Mouse (Mus musculus) kidney, embryonic 16.5 days (tissue): ENCODE results near the gene Adcy1. TPM values are rescaled to one million over a fixed set of nuclear protein-coding genes. Genes with fewer than 3 reads are reported as not detected.
A peak's percentile ranks its signal among the peaks of the same experiment; 100 is the strongest.

Experiments
- ATAC-seq: fragments of 200-750 bp; cut with Nextera tagmentation; 2 replicates; pipeline ENCODE4 v1.8.0; 2017; ENCODE audit warnings: moderate TSS enrichment; ENCODE audit not compliant: low FRiP score, low TSS enrichment
- H3K27ac ChIP-seq: fragments of 300-500 bp; sonication (generic); 2 replicates; pipeline ENCODE4 v1.5.1; 2014; ENCODE audit warnings: low read length
- H3K27me3 ChIP-seq: fragments of 300-500 bp; sonication (generic); 2 replicates; pipeline ENCODE4 v1.6.1; 2014; ENCODE audit warnings: low read length, control low read depth, mixed read lengths; ENCODE audit not compliant: insufficient read depth
- H3K36me3 ChIP-seq: fragments of 300-500 bp; sonication (generic); 2 replicates; pipeline ENCODE4 v1.6.1; 2014; ENCODE audit warnings: low read length, control low read depth, mixed read lengths; ENCODE audit not compliant: insufficient read depth
- H3K4me1 ChIP-seq: fragments of 300-500 bp; sonication (generic); 2 replicates; pipeline ENCODE4 v1.6.1; 2014; ENCODE audit warnings: low read length, control low read depth, mixed read lengths; ENCODE audit not compliant: insufficient read depth
- H3K4me2 ChIP-seq: fragments of 300-500 bp; sonication (generic); replicated peaks from 2 replicates; pipeline ENCODE4 v1.6.1; 2014; ENCODE audit warnings: low read depth, low read length
- H3K4me3 ChIP-seq: fragments of 300-500 bp; sonication (generic); 2 replicates; pipeline ENCODE4 v1.5.1; 2014; ENCODE audit warnings: mild to moderate bottlenecking, low read length
- H3K9ac ChIP-seq: fragments of 300-500 bp; sonication (generic); replicated peaks from 2 replicates; pipeline ENCODE4 v1.6.1; 2014; ENCODE audit warnings: low read length
- H3K9me3 ChIP-seq: fragments of 300-500 bp; sonication (generic); 2 replicates; pipeline ENCODE4 v1.6.1; 2016; ENCODE audit warnings: low read length, control low read depth
- WGBS: fragments of 180-500 bp; shearing (Covaris S2); extraction: QIAGEN DNeasy Blood & Tissue Kit; methylation state at CpG from one replicate; pipeline ENCODE4 v1.1.7; 2014; 5-methylcytosine and 5-hydroxymethylcytosine counted together
- polyA plus RNA-seq: library from polyadenylated mRNA; unstranded; fragments of >200 nt; fragmentation: Nextera tagmentation; extraction: Ambion mirVana; gene quantifications from 2 replicates; pipeline ENCODE4 v1.2.1, GENCODE M21; 2015

Adcy1 gene
- polyA plus RNA-seq, 1 experiment from 2014 or later, result 1.6 TPM

DNA sequence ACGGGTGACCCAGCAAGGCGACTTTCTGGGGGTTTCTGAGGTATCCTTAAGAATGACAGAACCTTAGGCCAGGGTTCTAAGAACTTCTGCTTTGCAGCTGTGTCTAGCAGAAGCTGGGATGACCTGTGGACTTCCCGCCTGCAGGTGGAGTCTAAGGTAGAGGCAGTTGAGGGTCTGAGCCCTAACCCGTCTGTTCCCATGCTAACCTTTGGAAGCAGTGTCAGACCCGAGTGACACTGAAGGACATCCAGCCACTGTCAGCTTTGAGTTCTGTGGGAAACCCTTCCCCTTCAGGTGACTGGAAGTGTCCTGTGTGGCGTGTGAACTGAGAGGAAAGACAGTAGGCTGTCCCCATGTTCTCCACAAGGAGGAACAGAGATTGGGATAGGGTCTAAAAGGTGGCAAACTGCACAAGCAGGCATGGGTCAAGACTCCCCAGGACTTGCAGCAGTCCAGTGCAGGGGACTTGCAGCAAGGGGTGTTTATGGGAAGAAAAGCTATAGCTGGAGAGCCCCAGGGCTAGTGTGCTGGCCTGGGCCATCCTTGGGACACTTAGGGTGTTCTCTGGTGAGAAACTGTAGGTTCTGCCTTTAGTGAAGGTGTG is 8.5 kb upstream of the Adcy1 start:
- WGBS, result 82% methylated on average over 6 of the region's 6 CpGs
- Histone ChIP-seq H3K9me3 (no peaks in the 10 kb centered on the region), H3K27ac (no peak overlapping the region), H3K4me3 (no peak overlapping the region), H3K4me1 (peaks cover 11% of the 10 kb centered on the region), H3K4me2 (no peak overlapping the region), H3K27me3 (peaks cover 36% of the 10 kb centered on the region), H3K9ac (no peak overlapping the region), H3K36me3 (no peaks in the 10 kb centered on the region)
- ATAC-seq, result no peak

DNA sequence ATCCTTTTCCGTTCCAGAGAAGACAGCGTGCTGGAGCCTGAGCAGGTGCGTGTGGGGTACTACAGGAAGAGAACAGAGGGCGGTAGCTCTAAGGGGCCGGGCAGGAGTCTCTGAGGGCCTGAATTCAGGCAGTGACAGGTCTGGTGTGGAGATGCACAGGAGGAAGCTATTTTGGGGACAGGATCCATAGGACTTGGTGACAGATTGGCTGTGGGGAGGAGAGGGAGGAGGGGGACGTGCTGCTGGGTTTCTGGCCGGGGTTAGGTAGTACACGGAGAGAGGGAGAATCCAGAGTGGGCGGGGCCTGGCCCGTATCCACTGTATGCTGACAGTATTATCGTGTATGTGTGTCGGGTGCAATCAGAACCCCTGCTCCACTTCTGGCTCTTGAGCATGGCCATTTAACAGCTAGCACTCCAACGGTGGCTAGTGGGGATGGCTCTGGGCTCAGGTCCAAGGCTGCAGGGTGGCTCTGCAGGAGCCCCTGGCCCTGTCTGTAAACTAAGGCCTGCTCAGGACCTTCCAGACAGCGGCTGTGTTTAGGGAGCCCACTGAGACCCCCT is 7.8 kb upstream of the Adcy1 start:
- H3K9ac ChIP-seq, result no peak overlapping the region
- H3K9me3 ChIP-seq, result no peaks in the 10 kb centered on the region
- H3K27ac ChIP-seq, result no peak overlapping the region
- 26% methylated on average over 14 of the region's 14 CpGs for WGBS
- peaks cover 37% of the 10 kb centered on the region for H3K27me3 ChIP-seq
- peak; percentile 49; the same call in 1 of the 2 replicates for ATAC-seq
- no peak overlapping the region for H3K4me3 ChIP-seq
- peaks cover 11% of the 10 kb centered on the region for H3K4me1 ChIP-seq
- H3K4me2 ChIP-seq, result peak overlapping the region; percentile 2; the same call in 1 of the 2 replicates
- H3K36me3 ChIP-seq, result no peaks in the 10 kb centered on the region

DNA sequence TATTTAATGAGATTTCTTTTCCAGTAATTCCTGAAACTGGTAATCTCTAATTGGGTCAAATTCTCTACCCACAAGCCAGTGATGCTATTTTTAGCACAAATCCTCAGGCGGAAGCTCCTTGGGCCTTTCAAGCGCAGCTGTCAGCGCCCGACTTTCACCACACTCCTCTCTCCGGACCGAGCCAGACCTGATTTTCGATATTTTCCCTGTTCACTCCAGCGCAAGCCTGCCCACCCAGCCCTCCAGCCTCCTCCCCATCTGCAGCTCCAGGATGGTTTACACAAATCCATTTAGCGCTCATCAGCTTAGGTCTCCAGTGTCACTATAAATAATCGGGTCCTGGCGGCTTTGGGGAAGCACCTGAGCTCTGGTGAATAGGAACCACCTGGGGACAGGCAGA is 7.2 kb upstream of the Adcy1 start:
- ATAC-seq, result no peak
- Histone ChIP-seq H3K9ac (no peak overlapping the region), H3K9me3 (no peaks in the 10 kb centered on the region), H3K27me3 (peaks cover 43% of the 10 kb centered on the region), H3K4me2 (no peak overlapping the region), H3K4me1 (peaks cover 11% of the 10 kb centered on the region), H3K27ac (no peak overlapping the region), H3K36me3 (no peaks in the 10 kb centered on the region), H3K4me3 (no peak overlapping the region)
- 16% methylated on average over 11 of the region's 11 CpGs for WGBS

DNA sequence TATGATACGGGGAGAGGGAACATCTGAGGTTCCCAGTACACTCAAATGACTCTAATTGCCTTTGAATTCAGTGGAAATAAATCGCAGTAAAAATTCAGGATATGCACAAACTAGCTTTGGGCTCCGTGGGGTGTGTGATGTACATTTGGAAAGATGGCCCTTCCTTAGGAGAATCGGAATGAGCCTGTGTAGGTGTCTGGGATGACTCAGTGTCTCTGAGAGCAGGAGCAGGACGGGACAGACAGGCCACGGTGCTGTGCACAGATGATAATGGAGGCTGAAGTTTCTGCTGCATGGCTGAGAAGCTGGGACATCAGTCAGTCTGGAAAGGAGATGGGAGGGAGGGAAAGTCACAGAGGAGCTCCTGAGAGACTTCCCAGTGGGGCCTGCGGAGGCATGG is 5.5 kb upstream of the Adcy1 start:
- ATAC-seq, result no peak
- Histone ChIP-seq H3K9ac (no peak overlapping the region), H3K4me2 (no peak overlapping the region), H3K27ac (no peak overlapping the region), H3K9me3 (no peaks in the 10 kb centered on the region), H3K4me3 (no peak overlapping the region), H3K4me1 (peaks cover 11% of the 10 kb centered on the region), H3K27me3 (peaks cover 59% of the 10 kb centered on the region), H3K36me3 (no peaks in the 10 kb centered on the region)
- 81% methylated on average over 7 of the region's 7 CpGs for WGBS

DNA sequence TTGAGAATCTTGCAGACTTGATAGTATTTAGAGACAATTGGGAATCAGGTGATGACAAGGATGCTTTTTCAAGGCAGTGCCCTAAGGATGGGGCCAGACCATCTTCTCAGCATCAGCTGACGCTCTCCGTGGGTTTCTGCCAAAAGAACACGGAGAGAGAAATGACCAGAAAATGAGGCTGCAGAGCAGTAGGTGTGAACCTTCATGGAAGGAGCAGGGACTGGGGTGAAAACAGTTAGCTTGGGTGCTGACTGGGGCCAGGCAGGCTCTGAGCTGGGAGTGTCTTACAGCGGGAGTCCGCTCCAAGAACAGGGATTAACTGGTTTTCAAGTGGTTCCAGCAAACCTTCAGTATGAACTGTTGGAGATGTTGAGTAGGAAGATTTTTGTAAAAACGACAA is 1.3 kb upstream of the Adcy1 start:
- H3K4me2 ChIP-seq, result no peak overlapping the region
- ATAC-seq, result no peak
- H3K9me3 ChIP-seq, result no peaks in the 10 kb centered on the region
- peaks cover 67% of the 10 kb centered on the region for H3K27me3 ChIP-seq
- H3K4me3 ChIP-seq, result no peak overlapping the region
- WGBS, result 45% methylated on average over 6 of the region's 6 CpGs
- H3K27ac ChIP-seq, result no peak overlapping the region
- H3K9ac ChIP-seq, result no peak overlapping the region
- H3K4me1 ChIP-seq, result peaks cover 12% of the 10 kb centered on the region
- H3K36me3 ChIP-seq, result no peaks in the 10 kb centered on the region

DNA sequence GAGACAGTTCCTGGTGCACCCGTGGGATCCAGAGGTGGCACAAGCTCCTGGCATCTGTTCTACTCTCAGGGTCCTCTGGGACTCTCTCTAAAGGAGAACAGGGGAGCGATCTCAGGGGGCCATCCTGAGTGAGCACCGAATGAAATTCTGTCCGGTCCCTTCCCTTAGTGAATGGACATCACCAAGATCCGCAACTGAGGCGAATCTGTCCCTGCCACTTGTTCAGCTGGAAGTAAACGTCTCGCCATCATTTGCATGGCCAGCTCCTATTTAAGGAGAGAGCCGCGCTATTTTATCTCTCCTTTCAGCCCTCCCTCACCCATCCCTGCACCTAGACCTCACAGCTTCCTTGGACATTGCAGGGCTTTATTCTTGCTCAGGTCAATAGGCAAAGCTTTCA is 723 bp upstream of the Adcy1 start:
- peak overlapping the region; percentile 59 for H3K4me3 ChIP-seq
- H3K36me3 ChIP-seq, result no peaks in the 10 kb centered on the region
- H3K9me3 ChIP-seq, result no peaks in the 10 kb centered on the region
- peak overlapping the region; percentile 61; the same call in 1 of the 2 replicates for H3K9ac ChIP-seq
- H3K27me3 ChIP-seq, result peaks cover 61% of the 10 kb centered on the region
- peaks cover 12% of the 10 kb centered on the region for H3K4me1 ChIP-seq
- H3K4me2 ChIP-seq, result peak overlapping the region; percentile 89
- WGBS, result 10% methylated on average over 10 of the region's 10 CpGs
- no peak overlapping the region for H3K27ac ChIP-seq
- no peak; the same call in 1 of the 2 replicates for ATAC-seq

DNA sequence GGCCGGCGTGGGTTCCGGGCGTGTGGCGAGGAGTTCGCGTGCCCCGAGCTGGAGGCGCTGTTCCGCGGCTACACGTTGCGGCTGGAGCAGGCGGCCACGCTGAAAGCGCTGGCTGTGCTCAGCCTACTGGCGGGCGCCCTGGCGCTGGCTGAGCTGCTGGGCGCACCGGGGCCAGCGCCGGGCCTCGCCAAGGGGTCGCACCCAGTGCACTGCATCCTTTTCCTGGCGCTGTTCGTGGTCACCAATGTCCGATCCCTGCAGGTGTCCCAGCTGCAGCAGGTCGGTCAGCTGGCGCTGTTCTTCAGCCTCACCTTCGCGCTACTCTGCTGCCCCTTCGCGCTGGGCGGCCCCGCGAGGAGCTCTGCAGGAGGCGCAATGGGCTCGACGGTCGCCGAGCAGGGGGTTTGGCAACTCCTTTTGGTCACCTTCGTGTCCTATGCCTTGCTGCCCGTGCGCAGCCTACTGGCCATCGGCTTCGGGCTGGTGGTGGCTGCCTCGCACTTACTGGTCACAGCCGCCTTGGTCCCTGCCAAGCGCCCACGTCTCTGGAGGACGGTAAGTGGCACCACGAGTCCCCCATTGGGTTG is 485 bp downstream of the Adcy1 start:
- WGBS, result under 1% methylated on average over 44 of the region's 53 CpGs

DNA sequence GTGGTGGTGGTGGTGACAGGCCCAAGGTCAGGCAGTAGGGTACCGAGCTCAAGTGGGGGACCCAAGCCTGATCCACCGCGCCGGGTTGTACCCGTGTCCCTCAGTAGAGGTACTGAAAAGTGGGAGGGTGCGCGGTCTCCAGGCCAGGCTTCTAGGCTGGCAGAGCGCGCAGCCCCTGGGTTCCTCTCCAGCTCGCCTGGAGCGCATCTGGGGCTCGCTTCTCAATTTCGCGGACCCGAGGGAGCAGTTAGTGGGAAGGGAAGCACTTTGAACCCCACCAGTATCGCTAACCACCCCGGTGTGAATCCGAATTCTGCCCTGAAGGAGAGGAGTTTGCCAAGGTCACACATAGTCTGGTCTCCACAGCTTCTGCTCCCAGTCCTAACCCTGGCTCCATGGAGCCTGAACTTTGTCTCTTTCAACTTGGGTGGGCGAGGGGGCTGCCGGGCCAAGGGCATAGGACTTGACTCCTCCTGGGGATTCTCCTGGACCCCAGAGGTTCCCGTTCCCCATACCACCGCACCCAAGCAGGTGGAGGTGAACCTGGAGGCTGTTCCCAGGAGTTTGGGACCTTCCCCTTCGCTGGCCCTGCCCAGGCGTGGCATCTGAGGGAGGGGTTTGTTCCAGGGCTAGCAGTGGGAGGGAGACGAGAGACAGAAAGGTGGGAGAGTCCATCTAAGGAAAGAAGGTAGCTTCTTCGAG is 1.3 kb downstream of the Adcy1 start:
- WGBS, result 3% methylated on average over 26 of the region's 26 CpGs
- Histone ChIP-seq H3K4me3 (peak overlapping the region; percentile 59), H3K4me2 (peak overlapping the region; percentile 89), H3K27me3 (peaks cover 52% of the 10 kb centered on the region), H3K9me3 (no peaks in the 10 kb centered on the region), H3K4me1 (peaks cover 12% of the 10 kb centered on the region), H3K27ac (no peak overlapping the region), H3K9ac (peak overlapping the region; percentile 60), H3K36me3 (no peaks in the 10 kb centered on the region)
- peak; percentile 36; the same call in 1 of the 2 replicates for ATAC-seq

More for the DNA sequence above, 485 bp downstream of the Adcy1 start:
- Histone ChIP-seq H3K9me3 (no peaks in the 10 kb centered on the region), H3K36me3 (no peaks in the 10 kb centered on the region), H3K4me1 (peaks cover 12% of the 10 kb centered on the region), H3K27ac (no peak overlapping the region), H3K4me2 (peak overlapping the region; percentile 89), H3K27me3 (peaks cover 57% of the 10 kb centered on the region), H3K9ac (peak overlapping the region; percentile 60), H3K4me3 (peak overlapping the region; percentile 59)
- ATAC-seq, result peak; percentile 77

DNA sequence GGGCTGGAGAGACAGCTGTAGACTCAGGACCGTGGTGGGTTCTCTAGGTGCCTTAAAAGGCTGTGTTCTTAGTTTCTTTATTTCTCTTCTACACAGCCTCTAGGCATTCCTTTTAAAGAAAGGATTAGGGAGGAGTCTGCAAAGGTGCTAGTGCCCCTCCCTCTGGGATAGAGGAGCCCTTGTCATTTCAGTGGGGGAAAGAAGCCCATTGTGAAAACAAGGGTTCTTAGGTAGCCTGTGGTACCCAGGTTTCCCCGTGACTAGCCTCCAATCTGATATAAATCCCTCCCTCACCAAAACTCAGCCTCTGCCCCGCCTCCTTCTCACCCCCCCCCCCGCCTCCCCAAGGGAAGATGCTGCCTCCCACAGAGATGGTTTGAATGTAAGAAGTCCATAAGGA is 2.1 kb downstream of the Adcy1 start:
- Histone ChIP-seq H3K4me2 (peak overlapping the region; percentile 89; the same call in 1 of the 2 replicates), H3K9ac (no peak overlapping the region), H3K27ac (no peak overlapping the region), H3K27me3 (peaks cover 52% of the 10 kb centered on the region), H3K9me3 (no peaks in the 10 kb centered on the region), H3K36me3 (no peaks in the 10 kb centered on the region), H3K4me1 (peaks cover 12% of the 10 kb centered on the region), H3K4me3 (no peak overlapping the region)
- WGBS, result 11% methylated on average over 4 of the region's 4 CpGs
- no peak for ATAC-seq
